Mouse (Mus musculus): Measurements from ENCODE around the gene Nkain2. TPM values are rescaled to one million over a fixed set of nuclear protein-coding genes. Genes with fewer than 3 reads are reported as not detected.

Gene Nkain2
- total RNA-seq, 2 experiments from 2014 or later: not detected

DNA sequence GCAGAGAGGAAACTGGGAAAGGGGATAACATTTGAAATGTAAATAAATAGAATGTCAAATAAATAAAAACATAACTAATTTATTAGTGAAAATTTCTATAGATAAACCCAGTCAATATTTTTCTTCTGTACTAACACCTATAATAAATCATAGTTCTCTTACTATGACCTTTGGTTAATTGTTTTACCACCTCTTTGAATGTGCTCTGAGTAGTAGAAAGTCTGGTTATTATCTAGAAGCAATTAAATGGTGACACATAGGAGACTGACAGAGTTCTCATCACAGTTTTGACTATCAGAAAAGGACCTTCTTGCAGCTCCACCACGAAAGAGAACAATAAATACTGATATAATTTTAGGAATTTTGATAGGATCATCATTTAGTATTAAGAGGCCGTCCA, 295.3 kb downstream of the Nkain2 start:
- DNase-seq: no peak
- intact Hi-C loops (cut with DNase I): no loop called here

DNA sequence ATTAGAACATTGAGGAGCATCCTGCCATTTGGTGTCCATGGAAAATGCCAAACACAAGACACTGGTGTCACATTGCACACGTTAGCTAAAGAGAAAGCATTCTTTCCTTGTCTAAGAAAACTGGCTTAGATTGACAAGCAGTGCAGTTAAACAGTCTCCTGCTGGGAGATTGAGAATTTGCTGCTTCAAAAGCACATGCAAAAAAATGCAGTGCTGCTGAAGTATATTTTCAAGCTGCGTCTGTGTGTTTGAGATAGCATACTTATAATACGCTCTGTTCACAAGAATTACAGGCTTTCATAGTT, 313.0 kb downstream of the Nkain2 start:
- intact Hi-C loops (cut with DNase I): no loop called here
- no peak for DNase-seq

DNA sequence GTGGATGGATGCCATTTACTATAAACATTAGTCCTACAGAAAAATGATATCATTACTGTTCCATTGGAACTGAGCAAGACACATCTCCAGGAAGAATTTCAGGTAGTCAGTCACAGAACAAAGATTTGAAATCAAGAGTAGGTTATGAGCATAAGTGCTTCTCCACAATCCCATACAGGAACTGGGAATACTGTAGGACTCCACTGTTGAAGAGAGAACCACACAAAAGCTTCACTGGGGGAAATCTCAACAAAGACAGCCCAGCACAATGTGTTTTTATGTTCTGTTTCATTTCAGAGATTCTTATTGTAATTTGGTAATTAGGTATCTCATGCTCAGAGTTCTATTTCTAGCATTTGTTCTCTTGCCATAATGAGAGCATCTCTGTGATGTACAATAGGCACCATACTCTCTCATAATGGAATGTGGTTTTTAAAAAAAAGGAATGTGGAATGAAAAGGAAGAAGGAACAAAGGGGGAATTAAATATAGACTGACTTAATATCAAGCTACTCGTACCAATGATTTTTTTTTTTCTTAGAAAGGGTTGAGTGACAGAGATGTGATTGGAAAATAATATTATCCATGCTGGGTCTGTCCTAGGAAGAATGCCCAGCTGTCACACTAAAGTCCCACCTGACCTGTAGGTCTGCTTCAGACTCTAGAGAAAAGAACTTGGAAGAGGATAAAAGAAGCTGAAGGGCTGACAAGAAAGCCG, 313.5 kb downstream of the Nkain2 start:
- DNase-seq: no peak
- intact Hi-C loops (cut with DNase I): no loop called here

DNA sequence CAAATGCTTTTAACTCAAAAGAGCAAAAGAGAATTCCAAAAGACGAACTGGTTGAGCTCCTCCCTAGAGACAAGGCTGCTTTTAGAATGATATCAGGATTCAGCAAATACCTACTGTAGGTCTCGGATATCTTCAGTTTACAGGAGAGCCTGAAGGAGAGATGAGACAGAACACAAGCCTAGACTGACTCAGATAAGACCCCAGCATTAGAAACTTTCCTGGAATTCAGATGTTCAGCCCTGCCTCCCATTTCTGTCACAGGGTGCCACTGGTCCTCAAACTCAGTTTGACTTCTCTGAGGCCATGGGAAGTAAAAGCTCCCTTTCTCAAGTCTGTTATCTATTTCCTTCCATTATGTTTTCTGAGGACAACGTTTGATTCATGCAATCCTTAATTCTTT, 332.6 kb downstream of the Nkain2 start:
- intact Hi-C loops (cut with DNase I): no loop called here
- no peak for DNase-seq

DNA sequence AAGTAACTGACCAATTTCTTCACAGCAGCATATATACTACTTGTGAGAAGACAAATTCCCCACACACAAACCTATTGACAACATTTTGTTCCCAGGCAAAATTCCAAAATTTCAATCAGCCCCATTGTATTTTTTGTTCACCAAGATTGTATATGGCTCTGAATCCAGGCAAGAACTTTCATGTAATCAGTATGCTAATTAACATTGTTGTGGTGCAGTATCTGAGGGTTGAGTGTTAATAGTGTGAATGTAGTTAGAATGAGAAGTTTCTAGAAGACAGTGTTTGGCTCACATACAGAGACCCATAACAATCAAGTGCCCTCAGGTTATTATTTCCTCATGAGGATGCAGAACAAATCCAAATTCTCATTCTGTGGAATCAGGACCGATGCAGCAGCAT, 354.2 kb downstream of the Nkain2 start:
- intact Hi-C loops (cut with DNase I): no loop called here

DNA sequence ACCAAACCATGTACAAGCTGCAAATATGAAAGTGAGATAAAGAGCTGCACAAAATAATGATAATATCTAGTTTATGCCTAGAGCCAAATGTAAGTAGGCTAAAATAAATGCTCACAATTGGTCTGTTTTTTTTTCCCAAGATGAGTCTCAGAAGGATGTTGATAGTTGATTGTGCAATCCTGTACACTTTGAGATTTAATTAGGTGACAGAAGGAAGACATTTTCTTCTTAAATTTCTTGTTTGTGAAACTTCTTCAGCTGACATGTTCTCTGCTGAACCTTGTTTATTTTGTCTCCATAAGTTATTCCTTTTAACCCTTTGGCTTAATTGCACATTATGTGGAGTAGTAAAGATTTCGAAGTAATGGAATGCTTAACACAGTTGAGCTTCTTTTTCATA, 379.4 kb downstream of the Nkain2 start:
- no peak for DNase-seq
- intact Hi-C loops (cut with DNase I): no loop called here

More for the DNA sequence above, 354.2 kb downstream of the Nkain2 start:
- no peak for DNase-seq

DNA sequence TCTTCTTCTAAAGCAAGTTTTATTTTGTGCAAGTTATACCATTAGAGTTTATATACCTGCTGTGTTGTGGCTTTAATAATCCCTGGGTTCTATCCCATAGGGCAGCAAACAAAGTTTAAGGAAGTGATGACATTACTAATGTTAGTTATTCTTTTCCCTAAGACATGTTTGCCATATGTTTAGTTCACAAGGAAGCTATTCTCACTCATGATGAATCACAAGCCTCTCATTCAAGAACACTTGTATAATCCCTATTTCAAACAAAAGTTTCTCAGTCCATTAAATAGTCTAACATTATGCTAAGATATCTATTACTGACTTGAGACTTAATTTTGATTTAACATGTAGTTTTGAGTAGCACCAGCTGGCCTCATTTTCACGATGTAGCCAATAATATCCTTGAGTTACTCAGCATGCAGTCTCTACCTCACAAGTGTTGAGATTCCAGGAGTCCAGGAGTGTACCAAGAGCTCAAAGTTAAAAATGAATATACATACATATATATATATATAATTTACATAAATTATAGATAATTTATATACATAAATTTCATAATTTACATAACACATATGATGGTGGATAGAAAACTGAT, 395.6 kb downstream of the Nkain2 start:
- intact Hi-C loops (cut with DNase I): no loop called here

DNA sequence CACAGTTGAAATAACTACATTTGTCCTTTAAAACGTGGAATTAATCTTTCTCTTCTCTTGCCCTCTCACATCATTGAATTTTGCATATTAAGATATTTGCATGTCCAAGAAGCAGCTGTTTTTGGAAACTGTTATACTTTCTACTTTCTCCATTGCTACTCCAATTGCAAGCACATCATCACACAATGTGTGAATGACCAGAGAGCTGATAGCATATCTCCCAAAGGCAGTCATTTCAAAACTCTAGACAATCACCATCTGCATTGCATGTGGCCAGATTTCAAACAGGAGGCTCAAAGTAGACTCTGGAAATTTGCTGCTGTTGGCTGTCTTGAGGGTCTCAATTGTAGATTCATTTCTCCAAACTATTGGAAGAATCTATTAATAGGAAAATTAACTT, 396.7 kb downstream of the Nkain2 start:
- intact Hi-C loops (cut with DNase I): no loop called here
- no peak for DNase-seq

More for the DNA sequence above, 395.6 kb downstream of the Nkain2 start:
- DNase-seq: no peak

DNA sequence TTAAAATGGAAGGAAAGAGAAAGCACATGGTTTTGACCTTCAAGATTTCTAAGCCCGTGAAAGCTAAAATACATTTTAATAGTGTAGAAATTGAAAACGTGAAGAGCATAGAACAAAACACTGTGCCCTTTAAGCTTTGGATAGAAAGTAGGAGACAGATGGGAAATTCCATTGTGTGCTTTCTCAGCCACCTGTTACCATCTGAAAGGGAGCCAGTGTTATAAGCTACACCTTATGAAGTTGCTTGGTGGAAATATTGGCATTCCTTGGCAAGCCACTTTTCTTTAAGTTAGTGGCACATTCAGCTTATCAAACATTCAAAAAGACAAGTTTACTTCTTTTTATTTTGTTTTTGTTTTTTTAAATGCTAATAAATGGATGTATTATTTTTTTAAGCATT, 427.5 kb downstream of the Nkain2 start:
- intact Hi-C loops (cut with DNase I): no loop called here
- no peak for DNase-seq

DNA sequence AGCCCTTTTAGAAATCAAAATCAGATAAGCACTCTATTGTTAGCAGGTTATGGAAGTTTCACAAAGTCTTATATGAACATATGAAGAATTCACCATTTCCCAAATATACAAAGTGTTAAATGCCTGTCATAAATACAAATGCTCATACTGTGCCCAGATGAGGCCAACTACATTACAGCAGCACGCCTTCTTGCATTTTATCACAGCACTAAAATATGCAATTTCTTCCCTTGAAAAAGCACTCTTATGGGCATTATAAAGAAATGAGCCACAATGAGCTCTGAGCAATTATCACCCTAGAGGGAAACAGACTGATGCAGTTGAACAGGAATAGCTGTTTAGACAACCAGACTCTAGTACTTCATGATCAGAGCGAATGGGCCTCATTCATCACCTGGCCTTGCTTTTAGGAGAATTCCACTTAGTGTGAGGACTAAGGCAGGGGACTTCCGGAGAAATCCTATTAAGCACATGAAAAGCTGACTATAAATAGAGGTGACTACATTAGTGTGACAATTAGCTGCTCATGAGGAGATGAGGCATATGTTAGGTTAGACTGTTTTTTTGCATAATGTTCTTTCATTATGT, 450.2 kb downstream of the Nkain2 start:
- no peak for DNase-seq
- intact Hi-C loops (cut with DNase I): no loop called here

DNA sequence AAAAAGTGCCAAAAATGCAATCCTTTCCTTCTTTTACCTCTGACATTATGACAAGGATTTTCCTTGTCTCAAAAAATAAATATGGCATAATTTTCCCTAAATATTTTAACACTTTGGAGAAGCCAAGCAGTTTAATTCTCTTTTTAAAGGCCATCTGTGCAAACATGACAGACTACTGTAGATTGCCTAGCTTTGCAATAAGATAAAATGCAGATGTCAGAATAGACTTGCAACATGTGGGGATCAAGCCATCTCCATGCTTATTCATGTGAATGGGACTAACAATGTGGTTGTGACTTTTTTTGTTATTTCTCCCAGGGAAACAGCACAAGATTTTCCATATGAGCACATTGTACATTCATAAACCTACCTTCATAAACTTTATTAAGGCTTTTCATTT, 476.0 kb downstream of the Nkain2 start:
- DNase-seq: no peak
- intact Hi-C loops (cut with DNase I): loop anchor here (10.0 kb wide), 1 partner anchor 1919 kb away; no protein-coding TSS in a partner anchor

DNA sequence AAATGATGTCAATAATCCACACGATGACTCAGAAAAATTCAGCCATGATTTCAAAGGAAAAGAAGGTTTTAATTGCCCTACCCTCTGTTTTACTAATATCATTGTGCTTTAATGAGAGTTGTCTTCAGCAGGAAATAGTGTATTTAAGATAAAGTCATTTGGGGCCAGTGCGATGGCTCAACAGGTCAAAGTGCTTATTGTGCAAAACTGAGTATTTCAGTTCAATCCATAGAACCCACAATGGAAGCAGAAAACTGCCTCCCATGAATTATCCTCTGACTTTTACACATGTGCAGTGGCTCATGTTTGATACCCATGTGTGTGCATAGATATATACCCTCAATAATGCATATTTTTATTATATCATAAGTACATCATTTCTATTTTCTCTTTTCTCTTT, 478.9 kb downstream of the Nkain2 start:
- intact Hi-C loops (cut with DNase I): loop anchor here (10.0 kb wide), 1 partner anchor 1917 kb away; no protein-coding TSS in a partner anchor
- DNase-seq: no peak

DNA sequence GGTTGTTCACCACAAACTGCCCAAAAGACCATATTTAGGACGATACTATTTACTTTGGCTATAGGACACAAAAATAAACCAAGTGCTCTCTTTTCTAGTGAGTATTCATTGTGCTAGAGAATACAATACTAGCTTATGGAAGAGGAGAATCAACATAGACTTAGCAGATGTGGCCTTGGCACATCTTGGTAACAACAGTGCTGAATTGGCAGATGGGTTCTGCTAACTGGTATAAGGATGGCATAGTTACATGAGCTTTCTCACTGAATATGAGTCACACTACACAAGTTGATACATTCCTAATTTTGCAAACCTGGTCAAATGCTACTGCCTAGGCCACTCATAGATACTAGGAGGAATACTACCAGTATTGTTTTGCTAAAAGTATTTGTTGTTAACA, 489.3 kb downstream of the Nkain2 start:
- intact Hi-C loops (cut with DNase I): no loop called here
- no peak for DNase-seq

DNA sequence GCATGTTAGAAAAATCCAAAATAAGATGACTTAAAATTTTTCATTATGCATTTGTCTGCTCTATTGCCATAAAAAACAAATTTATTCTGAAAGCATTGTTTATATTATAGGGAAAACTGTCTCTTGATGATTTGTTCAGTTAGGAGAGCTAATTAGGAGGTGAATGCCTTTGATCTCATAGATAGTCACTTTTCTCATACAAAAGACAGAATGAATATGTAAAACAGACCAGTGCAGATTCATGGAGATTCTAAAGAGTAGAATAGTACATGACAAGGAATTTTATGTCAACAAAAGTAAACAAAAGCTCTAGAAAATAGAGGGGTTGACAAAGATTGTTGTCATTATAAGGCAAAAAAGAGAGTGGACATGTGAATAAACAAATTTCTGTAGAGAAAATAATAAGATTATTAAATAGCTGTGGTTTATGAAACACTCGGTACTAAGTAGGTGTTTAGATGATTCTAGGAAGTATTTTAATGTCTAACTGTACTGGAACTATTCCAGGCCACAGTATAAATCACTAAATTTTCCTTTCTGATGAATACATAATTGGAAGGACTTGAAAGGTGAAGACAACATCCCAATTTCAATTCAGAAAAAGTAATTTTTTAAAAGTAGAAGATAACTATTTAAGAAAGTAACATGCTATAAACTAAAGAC, 496.3 kb downstream of the Nkain2 start:
- DNase-seq: no peak
- intact Hi-C loops (cut with DNase I): no loop called here

DNA sequence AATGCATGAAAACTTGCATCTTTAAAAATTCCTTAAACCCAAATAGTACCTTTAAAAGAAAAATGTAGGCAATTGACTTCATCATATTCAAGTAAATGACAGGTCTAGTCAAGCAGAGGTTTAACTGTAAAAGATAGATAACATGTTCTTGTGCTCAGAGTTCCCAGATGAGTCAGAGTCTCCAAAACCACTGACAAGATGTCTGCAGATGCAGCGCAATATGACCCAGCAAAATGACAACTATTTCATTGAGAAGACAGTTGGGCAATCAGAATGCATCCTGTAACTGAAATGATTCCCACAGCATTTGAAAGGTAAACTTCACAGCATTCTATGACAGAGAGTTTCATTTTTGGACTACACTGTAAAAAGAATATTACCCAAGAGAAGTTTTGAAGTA, 496.9 kb downstream of the Nkain2 start:
- intact Hi-C loops (cut with DNase I): no loop called here
- no peak for DNase-seq

DNA sequence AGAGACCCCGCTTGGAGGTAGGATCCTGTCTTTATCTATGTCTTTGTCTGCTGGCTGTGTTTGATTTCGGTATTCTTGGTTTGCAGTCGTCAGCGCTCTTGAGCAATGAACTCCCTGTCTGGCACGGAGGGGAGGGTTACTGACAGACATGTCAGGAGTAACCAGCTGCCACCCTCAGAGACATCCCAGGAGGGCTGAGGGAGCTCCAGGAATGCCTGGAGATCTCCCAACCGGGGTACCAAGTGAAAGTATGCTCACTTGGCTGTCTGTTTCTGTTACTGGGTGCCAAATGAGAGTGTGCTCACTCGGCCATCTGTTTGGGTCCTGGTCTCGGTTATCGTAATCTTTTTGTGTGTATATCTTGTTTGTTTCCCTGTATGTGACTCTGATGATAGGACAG, 577.5 kb downstream of the Nkain2 start:
- DNase-seq: no peak
- intact Hi-C loops (cut with DNase I): no loop called here

DNA sequence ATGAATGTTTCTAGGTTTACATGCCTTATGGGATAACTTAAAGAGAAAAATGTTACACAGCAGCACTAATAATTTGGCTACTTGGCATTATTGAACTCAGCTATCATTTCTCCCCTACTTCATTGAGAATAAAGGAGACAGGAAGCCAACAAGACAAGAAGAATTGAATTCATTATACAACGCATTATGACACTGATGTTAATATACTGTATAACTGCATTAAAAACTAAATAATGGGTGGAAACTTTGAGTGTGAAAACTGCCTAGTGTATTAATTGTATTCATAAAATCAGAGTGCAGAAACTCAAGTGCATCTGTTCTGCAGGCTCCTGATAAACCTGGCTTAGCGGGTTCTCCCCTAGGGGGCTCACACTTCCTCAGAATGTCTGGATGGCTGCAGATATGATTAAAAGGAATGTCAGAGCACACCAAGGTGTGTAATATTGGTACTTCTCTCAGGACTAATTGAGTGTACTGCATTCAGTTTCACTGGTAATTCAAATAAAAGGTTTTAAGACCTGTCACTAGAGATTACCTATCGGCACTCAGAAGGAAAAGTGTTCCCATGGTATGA, 589.2 kb downstream of the Nkain2 start:
- intact Hi-C loops (cut with DNase I): no loop called here
- DNase-seq: no peak

DNA sequence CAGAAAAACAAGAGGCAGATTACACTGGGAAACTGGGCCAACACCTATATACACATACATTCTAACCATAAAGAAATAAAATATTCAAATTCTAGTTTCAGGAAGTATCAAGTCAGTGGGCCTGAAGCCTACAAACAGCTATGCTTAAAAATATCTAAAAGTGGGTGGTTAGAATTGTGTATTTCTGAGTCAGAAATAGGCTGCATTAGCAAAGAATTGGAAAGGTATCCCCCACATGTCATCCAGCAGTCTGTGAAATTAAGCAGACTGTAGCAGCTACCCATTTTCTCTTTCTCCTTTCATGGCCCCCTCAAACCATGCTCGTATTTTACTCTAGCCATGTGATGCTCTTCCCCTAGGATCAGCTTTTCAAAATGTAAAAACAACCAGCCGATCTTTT, 599.8 kb downstream of the Nkain2 start:
- intact Hi-C loops (cut with DNase I): no loop called here
- no peak for DNase-seq

DNA sequence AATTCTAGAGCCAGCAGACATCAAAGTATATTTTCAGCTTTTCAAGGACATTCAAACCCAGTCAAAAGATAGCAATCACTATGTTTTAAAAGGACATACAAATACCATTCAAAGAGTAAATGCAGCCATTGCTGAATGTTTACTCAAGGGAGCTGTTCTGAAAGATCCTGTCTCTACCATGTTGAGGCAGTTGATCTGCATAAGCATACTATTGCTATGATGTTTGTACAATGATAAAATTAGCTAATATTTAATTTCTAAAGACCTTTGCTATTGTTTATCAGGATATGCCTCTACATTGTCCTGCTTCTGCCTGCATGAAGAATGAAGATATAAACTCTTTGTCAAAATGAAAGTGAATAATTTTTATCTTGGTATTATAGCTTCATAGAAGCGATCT, 606.6 kb downstream of the Nkain2 start:
- intact Hi-C loops (cut with DNase I): no loop called here

DNA sequence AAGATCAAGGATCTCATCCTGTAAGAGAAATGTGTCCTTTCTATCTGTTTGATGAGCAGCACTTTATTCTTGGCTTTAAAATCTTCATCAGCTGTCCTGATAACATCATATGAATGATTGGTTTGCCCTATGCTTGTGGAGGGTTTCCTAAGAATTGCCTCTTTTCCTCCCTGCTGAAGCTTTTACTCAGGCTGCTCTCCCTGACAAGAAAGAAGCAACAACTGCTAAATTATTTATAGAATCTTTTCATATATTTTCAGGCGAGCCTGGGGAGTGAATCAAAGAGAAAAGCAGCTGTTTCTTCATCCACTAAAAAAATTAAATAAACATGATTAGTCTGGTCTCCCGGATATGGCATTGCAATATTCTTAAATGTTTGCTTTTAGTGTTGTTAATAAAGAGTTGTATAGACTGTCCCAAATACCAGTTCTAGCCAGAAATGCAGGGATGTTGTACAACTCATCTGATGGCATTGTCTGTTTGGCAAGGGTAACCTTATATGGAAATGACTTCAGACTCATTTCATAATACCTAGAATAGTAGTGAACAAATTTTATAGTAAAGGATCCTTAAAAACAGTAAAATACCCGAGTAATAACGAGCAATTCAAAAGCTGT, 646.9 kb downstream of the Nkain2 start:
- intact Hi-C loops (cut with DNase I): no loop called here
- no peak for DNase-seq

More for the DNA sequence above, 606.6 kb downstream of the Nkain2 start:
- no peak for DNase-seq

DNA sequence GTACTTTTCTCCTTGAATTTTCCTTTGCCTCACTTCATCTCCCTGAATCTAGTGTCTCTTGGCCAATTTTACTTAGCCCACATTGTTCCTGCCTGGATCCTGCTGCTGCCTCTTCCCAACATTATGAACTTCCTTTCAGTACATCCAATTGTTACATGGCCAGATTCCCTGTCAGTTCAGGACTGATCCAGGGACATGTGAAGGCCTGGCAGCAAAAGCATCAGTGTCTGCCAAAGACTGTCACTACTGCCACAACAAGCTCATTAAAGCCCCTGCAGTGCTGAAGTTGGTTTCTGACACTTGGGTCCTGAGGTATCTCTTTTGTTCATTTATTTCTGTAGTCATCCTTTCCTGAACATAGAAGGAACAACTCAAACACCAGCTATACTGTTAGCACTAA, 649.1 kb downstream of the Nkain2 start:
- DNase-seq: no peak
- intact Hi-C loops (cut with DNase I): no loop called here
